Mouse (Mus musculus): ENCODE measurements around the gene Gclc.
A peak's percentile ranks its signal among the peaks of the same experiment; 100 is the strongest.

Gene Gclc

DNA sequence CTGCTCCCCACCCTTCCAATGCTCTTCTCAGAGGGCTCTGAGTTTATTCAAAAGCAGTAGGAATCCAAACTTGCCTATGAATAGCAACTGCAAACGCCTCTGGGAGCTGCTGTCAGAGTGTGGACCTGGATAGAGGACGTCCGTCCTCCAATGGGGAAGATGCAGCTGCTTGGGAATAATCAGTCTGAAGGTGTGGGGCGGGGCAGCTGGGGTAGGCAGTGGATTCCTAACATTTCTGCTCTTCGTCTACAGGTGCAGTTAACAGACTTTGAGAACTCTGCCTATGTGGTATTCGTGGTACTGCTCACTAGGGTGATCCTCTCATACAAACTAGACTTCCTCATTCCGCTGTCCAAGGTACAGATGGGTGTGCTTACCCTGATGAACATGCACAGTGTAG lies 33.6 kb downstream of the Gclc start:
- no peak for DNase-seq

DNA sequence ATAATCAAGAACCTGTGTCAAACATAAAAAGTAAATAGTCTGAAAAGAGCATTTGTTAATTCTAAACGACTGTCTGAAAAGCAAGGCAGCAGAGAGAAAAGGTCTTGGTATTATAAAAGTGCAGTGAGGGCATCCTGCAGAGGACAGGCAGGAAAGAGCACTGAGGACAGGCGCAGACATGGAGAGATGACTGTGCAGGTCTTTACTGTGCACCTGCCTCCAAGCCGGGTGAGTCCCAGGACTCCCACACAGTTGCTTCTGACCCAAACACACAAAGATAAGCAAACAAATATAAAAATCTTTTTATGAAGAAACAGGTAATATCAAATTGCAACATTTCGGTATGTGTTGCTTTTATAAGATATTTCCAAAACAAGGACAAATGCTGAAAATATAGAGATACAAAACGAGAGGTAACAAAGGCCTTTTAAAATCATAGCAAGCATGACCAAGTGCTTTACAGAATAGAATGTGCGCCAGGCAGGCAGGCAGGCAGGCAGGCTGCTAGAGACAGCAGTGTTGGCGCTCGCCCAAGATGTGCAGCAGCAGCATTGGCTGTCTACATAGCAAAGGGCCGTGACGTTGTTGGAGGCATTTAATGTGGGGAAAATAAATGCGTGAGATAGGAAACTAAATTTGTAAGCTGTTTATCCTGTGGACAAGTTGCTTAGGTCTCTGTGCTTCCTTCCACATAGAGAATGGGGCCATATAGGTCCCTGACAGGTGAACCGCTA lies 35.4 kb downstream of the Gclc start:
- DNase-seq, result peak; percentile 57

DNA sequence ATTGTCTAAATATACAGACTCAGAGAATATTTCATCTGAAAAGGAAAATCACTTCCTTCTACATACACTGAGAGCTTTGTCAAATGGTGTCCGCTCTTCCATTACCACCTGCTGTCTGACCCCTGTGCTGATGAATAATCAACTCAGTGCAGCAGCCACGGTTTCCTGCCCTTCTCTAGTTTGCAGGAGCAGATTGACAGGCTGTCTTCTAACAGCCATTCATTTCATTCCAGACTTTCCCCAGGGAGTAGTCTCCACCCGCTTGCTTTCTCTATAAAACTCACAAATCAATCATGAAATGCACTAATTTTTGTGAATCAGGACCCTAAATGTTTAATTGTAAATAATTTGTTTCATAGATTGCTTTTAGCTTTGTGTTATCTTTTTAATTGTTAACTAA lies 39.5 kb downstream of the Gclc start:
- DNase-seq, result no peak

DNA sequence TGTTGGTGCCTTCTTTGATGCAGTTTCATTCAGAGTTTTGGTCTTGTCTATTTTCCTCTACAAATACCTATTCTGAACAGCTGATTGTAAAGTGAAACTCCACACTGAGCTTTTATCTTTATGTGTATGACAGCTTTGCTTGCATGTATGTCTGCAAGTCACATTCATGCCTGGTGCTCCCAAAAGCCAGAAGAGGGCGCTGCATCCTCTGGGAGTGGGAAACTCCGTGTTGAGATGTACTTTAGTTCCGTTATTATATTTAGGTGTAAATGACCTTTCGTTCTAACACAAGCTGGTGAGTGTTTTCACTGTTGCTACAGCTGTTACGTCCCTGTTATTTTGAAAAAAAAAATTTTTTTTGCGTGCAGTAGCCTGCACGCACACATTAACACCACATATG lies 48.1 kb downstream of the Gclc start:
- peak; percentile 65 for DNase-seq

DNA sequence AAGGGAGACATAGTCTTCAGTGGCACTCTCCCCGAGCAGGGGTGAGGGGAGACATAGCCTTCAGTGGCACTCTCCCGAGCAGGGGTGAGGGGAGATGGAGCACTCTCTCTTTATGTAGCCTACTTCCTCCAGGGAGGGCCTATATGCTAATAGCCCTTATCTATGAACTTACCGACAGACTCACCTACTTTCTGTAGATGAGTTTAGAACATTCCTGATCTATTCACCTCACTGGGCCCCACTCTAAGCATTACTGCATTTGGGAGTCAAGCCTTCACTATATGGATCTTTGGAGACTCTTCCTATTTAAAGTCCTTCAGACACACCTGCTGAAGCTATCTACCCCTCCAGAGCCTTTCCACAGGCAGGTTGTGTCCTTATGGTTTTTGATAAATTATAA lies 52.1 kb downstream of the Gclc start:
- DNase-seq, result no peak

DNA sequence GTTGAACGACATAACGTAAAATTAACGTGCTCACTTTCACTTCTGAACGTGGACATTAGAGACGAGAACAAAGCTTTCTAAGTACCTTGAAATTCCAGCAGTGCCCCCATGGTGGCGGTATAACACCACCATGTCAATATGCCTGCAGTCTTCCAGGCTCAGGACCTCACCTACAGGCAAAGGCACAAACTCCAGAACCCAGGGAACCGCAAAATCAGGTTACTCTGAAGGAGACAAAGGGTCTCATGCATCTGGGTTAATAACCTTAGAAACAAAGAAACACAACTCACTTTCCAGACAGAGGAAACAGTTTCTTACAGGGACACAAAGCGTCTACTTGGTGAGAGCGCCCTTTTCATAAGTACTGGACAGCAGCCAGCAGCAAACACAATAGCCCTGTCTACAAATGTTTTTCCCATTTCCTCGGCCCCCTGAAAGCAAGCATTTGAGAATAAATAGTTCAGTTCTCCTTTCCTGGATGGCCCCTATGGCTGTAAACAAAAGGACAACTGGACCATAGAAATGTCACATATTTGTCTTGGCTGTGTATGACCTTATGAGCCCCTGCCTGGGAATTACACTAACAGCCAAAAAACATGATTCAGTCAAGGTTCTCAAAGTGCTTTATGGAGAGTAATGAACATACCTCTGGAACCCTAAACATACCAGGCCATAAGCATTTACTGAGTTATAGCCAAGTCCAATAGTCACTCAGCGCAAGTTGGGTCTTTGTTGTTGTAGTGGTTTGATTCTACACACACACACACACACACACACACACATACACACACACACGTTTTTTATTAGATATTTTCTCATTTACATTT lies 52.7 kb downstream of the Gclc start:
- peak; percentile 92 for DNase-seq

DNA sequence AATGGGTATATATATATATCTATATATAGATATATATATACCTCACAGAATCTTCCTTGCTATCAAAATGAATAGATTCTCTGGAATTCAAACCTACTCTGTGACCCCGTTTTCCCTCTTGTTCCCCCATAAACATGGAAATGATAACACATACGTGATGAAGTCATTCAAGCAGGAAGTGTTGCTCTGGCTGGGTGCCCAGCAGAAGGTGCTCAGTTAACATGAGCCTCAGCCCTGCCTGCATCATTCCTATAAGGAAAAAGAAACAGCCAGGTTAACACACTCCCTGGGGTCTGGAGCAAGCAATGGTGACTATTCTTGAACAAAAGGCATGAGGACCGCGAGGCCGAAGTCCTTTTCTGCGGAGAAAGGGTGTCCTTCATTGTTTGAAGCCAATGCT lies 54.1 kb downstream of the Gclc start:
- peak; percentile 48 for DNase-seq

DNA sequence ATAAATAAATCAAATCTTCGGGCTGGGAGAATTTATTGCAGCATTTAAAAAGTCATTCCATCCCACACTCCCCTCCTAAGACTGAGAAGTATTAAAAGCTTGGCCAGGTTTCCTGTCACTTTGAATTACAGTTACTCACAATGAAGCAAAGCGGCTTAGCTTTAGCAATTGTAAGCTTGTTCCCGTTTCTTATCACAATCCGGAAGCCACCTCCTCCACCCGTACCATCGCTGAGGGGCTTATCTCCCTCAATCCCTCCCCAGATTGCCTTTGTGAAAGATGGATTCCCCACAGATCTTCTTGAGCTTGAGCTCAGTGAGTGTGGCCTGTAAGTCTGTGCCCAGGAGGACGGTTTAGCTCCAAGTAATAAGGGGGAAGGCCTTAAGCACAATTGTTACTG lies 64.5 kb downstream of the Gclc start:
- no peak for DNase-seq

DNA sequence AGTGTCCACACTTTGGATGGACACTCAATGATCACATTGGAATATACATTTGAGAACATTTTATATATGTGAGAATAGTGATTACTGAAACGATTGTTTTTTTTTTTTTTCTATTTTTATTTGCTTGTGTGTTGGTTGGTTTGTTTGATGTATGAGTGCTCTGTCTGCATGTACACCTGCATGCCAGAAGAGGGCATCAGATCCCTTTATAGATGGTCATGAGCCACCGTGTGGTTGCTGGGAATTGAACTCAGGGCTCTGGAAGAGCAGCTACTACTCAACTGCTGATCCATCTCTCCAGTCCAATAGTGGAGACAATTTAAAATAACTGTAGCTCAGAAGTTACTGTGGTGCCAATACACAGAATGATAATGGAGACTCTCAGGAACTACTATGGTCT lies 65.0 kb downstream of the Gclc start:
- no peak for DNase-seq

DNA sequence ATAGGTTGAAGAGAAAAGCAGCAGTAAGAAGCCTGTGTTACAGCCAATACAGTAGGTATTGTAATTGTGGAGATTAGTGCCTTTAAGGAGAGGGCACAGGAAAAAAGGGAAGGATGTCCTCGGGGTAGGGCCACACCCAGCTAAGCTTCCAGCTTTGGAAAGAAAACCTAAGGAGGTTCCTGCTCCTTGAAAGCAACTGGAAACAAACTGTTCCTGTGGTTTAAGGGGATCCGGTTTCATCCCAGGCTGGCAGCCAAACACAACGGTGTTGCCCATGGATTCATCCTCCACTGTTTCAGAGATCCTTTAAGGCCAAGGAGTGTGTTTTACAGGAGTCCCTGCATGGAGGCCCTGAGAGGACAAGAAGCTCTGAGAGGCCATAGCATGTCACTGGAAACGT lies 66.5 kb downstream of the Gclc start:
- DNase-seq, result no peak

DNA sequence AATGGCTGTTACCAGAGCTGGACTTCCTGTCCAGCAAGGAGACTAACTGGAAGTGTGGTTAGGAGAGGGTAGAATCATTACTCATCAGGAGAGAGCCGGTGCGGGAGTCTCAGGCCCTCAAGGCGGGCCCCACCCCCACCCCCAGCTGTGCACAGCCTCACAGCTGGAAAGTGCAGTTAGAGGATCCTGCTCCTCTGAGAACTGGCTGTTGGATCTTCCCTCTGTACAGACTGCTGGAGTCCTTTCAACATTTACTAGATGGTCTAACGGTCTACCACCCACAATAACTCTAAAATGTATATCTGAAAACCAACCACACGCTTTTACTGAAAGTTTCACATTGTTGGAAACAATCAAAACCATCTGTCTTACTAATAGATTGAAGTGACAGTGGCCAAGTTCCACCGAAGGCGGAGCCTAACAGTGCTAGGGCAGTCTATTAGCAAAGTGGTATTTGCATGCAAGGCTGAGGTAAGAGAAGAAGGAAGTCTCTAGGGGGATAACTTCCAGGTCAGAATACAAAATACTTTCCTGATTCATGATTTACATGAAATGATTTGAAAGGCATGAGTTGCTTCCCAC lies 71.1 kb downstream of the Gclc start:
- DNase-seq, result peak; percentile 54

DNA sequence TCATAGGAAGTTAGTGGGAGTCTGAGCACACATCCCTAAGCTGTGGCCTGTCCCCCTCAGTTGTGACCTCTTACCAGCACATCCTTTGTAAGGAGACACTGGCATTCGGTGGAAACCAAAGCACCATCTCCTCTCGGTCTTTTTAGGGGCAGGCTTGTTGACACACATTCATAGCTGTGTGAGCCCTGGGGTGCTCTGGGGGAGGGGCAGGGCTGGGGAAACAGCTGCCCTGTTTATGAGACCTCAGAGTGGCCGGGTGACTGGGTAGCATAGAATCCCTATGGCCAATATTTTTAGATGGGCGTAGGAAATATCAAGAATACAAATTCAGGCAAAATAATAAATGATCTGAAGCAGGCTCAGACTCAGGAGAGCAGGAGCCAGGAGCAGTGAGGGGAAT lies 71.9 kb downstream of the Gclc start:
- DNase-seq, result no peak

DNA sequence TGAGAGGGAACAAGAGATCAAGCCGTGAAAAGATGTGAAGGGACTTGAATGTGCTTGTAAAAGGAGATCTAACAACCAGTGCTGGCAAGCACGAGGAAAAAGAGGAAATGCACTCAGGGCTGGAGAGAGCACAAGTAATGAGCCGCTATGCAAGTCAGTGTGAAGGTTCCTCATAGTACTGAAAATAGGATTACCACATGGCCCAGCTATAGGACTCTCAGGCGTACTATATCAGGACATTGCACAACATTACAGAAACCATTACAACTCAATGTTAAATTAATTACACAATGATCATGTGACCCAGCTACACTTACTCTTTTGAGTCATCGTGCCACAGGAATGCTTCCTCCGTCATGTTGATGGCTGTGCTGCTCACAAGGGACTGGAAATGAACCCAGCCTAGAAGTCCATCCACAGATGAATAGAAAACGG lies 74.2 kb downstream of the Gclc start:
- no peak for DNase-seq

DNA sequence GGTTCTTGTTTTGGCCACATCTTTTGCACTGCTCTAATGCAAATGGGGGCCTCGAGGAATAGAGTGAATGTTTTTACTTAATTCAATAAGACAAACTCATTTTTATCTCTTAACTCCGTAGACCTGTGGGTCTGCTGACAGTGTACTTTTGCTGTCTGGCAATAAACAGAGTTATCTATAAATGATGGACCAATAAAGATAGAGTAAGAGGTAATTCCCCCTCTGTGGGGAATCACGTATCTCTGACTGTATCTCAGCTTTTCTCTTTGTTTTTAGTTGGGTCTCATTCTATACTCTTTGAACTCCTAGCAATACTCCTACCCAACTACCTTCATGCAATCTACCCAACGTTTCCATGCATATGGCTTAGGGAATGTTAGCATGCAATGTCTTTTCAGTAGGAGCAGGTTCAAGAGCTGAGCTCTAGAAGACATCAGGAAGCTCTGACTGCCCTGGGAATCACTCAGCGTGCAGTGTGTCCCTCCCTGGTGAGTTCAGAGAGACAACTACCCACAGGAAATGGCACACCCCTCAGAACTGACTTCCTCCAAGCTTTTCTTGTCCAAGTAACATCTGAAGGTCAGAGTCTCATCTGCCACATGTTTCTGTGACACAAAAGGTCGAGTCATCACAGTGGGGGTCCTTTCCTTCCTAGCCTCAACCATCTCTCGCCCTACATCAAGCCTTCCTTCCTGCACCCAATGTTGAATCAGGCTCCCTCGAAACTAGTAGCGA lies 80.1 kb downstream of the Gclc start:
- DNase-seq, result peak; percentile 47

DNA sequence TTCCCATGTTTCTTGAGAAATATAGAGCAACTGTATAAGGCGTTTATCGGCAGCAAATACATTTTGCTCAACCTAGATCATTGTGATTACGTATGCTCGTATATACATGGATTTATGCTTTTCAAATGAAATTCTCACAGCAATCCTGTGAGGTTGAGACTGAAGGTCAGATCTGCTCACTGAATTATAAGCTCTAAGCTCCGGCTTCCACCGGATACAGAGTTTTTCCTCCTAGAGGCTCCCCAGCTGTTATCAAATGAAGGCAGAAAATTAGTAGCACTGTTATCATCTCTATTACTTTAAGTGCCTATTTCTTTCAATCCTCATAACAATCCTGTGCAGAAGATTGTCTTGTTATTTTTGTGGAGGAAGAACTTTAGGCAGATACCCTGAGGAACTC lies 80.8 kb downstream of the Gclc start:
- DNase-seq, result no peak

DNA sequence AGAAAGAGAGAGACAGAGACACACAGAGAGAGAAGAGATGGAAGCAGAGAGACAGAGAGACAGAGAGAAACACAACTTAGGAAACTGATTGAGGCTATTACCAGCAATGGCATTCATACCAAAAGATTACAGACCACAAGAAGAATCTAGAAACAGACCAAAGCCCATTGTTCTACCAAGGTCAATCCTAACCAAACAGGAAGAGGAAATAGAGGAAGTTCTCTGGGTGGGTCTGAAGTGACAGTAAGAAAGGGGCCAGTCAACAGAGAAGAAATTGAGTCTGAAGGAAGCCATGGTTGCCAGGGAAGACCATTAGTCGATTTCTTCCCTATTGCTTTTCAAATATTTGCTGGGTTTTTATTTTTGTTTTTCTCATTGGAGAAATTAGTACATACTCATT lies 81.4 kb downstream of the Gclc start:
- no peak for DNase-seq

DNA sequence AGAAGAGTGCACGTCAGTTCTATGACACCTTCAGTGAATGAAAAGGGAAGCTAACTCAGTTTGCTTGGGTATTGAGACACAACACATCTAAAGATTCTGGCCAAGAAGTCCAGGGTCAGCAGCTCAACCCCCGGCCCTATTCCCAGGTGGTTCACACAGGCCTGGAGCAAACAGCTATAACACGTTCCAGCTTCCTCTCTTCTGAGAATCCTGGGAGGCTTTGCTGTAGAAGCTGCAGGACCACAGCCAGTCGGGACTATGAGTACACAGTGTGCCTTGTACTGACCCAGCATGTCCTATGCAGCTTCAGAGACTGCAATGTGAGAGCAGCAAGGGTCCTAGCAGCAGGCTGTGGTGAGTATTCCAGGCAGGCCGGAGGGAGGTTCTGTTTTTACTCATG lies 84.3 kb downstream of the Gclc start:
- DNase-seq, result no peak
